Mouse (Mus musculus) brain, embryonic 14.5 days (tissue): ENCODE measurements at regions not wholly inside any gene's neighbourhood (a gene's known extent, or its start where the extent isn't known, plus 50 kb on each side); places are given as distances from the start of the nearest gene placed in this dataset.

Experiments used
- CTCF ChIP-seq: fragments of 200-500 bp; IDR thresholded peaks from 2 replicates; pipeline ENCODE4 v1.5.1; 2012; ENCODE audit warnings: inconsistent platforms, mild to moderate bottlenecking, moderate library complexity, borderline replicate concordance; ENCODE audit not compliant: insufficient read depth, insufficient read length; ENCODE audit errors: extremely low read depth
- POLR2A ChIP-seq: fragments of 200-500 bp; IDR thresholded peaks from 2 replicates; pipeline ENCODE4 v1.6.1; 2012; ENCODE audit warnings: mild to moderate bottlenecking, inconsistent platforms, borderline replicate concordance; ENCODE audit not compliant: poor library complexity, insufficient read depth, insufficient read length, severe bottlenecking; ENCODE audit errors: extremely low read depth

- TF ChIP-seq CTCF, result no peak
- no peak for TF ChIP-seq POLR2A
Observed at GRCm38 (mm10) chr2:7954210-7954609, 444.8 kb upstream of the Celf2 start.
